28 mouse cellular contexts compared by ENCODE assay signal in genomic region chr17:46586327-46586726, GRCm38 (mm10).
"Had no signal": no experiment of that assay in that cellular context is flagged by ENCODE, and none has a peak within 500 bp of the region (broad histone marks: within the 10 kb centered on the region; RNA-seq: fewer than 3 reads in every experiment).

No protein-coding gene starts in this region.

- DNase-seq: cerebellum, adult 9-10 months; cerebellum, adult 9-11 months; cerebellum, postnatal 10 days; cerebellum, postnatal 14 days; cerebellum, postnatal 25 days; cerebellum, postnatal 36 days; embryo, embryonic 11 days; forebrain, postnatal 0 days; gastrocnemius, adult 2 months; gastrocnemius, postnatal 10 days; gastrocnemius, postnatal 14 days; gastrocnemius, postnatal 25 days; gastrocnemius, postnatal 36 days; heart, adult 11 months; heart, adult 18-20 months; heart, adult 2 months had no signal

- H3K27me3 ChIP-seq: embryonic facial prominence, embryonic 12.5 days; embryonic facial prominence, embryonic 13.5 days; embryonic facial prominence, embryonic 15.5 days; forebrain, embryonic 12.5 days; forebrain, embryonic 13.5 days; forebrain, embryonic 15.5 days had no signal

- H3K4me3 ChIP-seq: embryonic facial prominence, embryonic 10.5 days; embryonic facial prominence, embryonic 12.5 days; embryonic facial prominence, embryonic 13.5 days; embryonic facial prominence, embryonic 15.5 days; erythroblast, embryonic 14.5 days; forebrain, embryonic 10.5 days; forebrain, embryonic 12.5 days; forebrain, embryonic 13.5 days; forebrain, embryonic 15.5 days; gastrocnemius, adult 2 months; heart, adult 2 months; heart, embryonic 10.5 days had no signal

- H3K9ac ChIP-seq: embryonic facial prominence, embryonic 12.5 days; embryonic facial prominence, embryonic 13.5 days; embryonic facial prominence, embryonic 15.5 days; forebrain, embryonic 13.5 days; forebrain, embryonic 15.5 days; forebrain, postnatal 0 days had no signal

- ATAC-seq: forebrain, embryonic 13.5 days; forebrain, embryonic 15.5 days; forebrain, embryonic 16.5 days; forebrain, postnatal 0 days had no signal

- H3K4me1 ChIP-seq: embryonic facial prominence, embryonic 10.5 days; embryonic facial prominence, embryonic 12.5 days; embryonic facial prominence, embryonic 13.5 days; embryonic facial prominence, embryonic 15.5 days; forebrain, embryonic 10.5 days; forebrain, embryonic 12.5 days; forebrain, embryonic 13.5 days; forebrain, embryonic 15.5 days had no signal

- H3K4me2 ChIP-seq: embryonic facial prominence, embryonic 12.5 days; embryonic facial prominence, embryonic 13.5 days; embryonic facial prominence, embryonic 15.5 days; forebrain, embryonic 12.5 days; forebrain, embryonic 13.5 days; forebrain, embryonic 15.5 days; heart, embryonic 11.5 days had no signal

- H3K9me3 ChIP-seq: embryonic facial prominence, embryonic 10.5 days; embryonic facial prominence, embryonic 12.5 days; embryonic facial prominence, embryonic 13.5 days; embryonic facial prominence, embryonic 15.5 days; forebrain, embryonic 10.5 days; forebrain, embryonic 12.5 days; forebrain, embryonic 13.5 days; forebrain, embryonic 15.5 days; heart, embryonic 10.5 days had no signal

- H3K27ac ChIP-seq: embryonic facial prominence, embryonic 10.5 days; embryonic facial prominence, embryonic 12.5 days; embryonic facial prominence, embryonic 13.5 days; embryonic facial prominence, embryonic 15.5 days; forebrain, embryonic 10.5 days; forebrain, embryonic 12.5 days; forebrain, embryonic 13.5 days; forebrain, embryonic 15.5 days; gastrocnemius, adult 2 months; heart, adult 2 months; heart, embryonic 10.5 days had no signal
